Mouse (Mus musculus) inflammation-experienced regulatory T-cells, adult 6 months (primary cell): ENCODE measurements around the gene Tceanc. TPM values are rescaled to one million over a fixed set of nuclear protein-coding genes. Genes with fewer than 3 reads are reported as not detected.
A peak's percentile ranks its signal among the peaks of the same experiment; 100 is the strongest.

Experiments
- ATAC-seq: one replicate; pipeline ENCODE4 v1.8.0; 2017
- polyA plus RNA-seq, 3 experiments: library from polyadenylated mRNA; unstranded; fragments of 100-300 nt; shearing (Covaris generic); gene quantifications; one replicate each; pipeline ENCODE4 v1.2.1; 2017

Tceanc gene
- polyA plus RNA-seq, 3 experiments from 2014 or later = 6.7 to 8.6 (median 7.2) TPM

DNA sequence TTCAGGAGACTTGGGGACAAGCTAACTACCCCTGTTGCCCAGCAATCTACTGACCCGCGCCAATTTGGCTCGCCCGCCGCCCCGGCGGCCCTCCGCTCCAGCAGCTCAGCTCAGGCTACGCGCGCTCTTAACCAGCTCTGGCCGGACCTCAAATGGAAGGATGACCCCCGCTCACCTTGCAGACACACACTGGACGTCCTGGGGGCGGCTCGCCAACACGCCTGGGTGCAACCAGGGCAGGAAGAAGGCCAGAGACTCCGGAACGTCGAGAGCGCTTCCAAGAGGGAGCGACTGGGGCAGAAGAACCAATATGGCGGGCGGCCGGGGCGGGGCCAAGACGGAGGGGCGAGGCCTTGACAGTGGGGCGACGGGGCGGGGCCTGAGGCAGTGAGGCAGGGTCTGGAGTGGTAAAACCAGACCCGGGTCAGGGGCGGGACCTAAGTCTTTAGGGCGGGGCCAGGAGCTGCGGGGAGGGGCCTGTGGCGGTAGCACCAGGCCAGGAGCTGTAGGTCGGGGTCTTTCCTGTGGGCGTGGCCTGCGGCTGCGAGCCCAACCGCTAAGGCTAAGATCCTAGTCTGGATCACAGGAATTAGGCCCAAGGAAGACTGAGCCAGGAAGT, 38.9 kb downstream of the Tceanc start, which contains the start of gene Rab9:
Gene Rab9 (minus strand): TSS at position 503 of the 619 bp plus-strand sequence.
- peak; percentile 93 for ATAC-seq

DNA sequence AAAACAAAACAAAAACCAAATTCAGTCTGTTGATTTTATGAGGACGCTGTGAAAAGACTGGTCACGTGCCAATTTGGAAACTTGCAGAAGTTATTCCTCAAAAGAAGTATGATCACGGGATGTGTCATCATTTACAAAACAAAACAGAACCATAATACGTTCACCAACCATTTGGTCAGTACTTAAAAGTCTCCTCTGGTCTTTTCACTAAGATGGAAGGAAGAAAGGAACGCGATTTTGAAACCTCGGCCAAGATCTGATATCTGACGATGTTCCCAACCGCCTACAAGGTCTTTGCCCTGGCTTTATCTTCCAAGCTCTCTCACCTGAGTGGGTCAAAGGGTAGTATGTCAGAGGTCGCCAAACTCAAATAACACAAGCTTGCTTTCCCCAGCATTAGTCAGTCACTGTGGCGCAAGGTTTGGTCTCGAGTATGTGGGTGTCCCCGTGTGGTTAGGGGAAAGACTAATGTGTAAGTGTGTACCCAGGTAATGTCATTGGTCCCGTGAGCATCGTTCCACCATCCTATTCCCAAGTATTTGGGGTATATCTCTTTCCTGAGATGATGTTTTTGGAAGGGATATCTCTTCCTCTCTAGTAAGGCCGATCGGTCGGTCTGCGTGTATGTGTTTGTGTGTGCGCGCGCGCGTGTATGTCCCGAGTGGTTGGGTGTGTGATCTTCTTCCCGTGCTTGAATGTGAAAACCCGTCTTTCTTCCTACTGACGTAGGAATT, 39.6 kb downstream of the Tceanc start:
- ATAC-seq = peak; percentile 36

DNA sequence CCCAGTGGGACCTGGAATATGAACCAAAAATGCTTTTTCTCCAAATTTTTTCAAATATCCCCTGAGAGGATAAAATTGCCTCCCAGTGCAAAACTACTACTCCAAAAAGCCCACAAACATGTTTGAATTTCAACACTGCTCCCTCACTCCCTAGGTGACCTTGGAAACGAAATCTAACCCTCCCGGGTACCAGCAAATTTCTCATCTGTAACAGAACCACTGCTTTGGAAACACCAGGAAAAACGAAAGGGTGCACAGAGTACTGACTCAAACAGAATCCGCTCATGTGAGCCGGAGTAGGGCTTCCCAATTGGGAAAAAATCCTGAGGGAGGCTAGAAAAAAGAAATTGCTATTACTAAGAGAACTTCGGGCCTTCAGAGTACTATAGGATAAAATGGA, 41.0 kb downstream of the Tceanc start:
- no peak for ATAC-seq

DNA sequence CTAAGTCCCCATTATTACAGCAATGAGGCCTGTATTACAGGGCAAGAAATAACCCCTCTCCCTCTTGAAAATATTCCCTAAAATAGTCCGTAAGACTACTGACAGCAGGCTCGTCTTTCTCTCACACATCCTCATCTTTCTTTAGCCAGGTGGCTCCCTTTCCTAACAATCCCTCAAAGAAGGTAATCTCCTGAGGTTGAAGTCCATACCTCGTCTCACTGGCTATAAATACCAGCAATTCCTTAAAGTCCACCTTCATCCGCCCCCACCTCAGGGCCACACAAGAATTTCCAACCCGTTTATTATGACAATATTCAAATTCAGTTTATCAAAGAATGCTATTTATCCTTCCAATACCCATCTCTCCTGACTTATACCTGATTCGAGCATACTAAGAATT, 45.8 kb downstream of the Tceanc start:
- no peak for ATAC-seq

DNA sequence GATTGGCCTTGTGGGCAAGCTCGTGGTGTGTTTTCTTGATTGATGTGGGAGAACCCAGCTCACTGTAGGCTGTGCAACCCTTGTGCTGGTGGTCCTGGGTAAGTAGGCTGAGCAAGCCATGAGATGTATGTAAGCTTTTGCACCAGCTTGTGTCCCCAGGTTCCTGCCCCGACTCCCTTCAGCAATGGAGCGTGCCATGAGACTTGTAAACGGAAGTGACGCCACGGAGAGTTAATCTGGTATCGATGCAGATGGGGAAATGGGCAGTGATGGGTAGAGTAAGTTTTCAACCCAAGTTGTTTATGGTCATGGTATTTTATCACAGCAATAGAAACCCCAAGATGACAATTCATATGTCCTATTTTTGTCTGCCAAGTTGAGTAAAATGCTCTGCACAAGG, 50.0 kb downstream of the Tceanc start:
- ATAC-seq = no peak

DNA sequence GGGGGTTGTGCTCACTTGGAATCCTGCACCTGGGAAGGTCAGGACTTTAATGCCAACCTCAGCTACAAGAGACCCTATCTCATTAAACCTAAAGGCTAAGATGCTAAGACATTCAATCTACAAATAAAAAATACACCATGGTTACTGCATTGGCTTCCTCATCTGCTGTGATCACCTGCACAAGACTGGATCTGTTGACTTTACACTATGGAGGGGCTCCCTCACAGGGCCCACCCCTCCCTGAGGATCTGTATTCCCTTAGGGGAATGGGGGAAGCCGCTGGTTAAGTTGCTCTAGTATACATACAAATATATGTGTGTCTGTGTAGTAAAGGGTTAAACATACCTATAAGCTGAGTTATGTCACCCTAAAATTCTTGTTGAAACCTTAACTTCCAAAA, 62.8 kb downstream of the Tceanc start:
- ATAC-seq = no peak

DNA sequence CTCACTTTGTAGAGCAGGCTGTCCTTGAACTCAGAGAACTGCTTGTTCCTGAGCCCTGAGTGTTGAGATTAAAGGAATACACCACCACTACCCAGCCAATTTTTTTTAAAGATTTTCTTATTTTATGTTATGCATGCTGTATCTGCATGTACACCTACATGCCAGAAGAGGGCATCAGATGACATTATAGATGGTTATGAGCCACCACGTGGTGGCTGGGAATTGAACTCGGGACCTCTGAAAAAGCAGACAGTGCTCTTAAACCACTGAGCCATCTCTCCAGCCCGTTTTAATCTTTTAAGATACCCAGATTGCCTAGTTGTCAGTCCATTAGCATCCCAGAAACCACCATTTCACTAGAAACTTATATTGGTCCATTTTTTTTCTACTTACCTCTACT, 64.0 kb downstream of the Tceanc start:
- ATAC-seq = no peak

DNA sequence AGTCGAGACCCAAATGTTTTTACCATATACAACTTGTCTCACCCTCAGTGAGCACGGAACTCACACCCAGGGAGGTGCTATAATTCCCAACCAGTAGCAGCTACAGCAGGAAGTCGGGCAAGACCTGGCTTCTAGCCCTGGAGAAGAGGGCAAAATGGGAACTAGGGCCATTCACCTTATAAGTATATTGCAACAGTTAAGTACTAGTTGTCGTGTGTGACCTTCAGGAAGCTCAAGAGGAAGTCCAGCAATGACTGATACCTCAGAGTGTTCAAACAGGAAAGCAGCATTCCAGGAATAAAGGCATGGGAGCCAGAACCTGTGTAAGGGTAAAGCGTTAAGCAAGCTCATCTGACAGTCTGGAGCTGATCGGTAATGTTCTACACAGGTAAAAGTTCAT, 64.8 kb downstream of the Tceanc start:
- ATAC-seq = no peak

Other genes starting within 250 kb of the Tceanc start
- gene Trappc2, start 78.0 kb downstream of the Tceanc start, polyA plus RNA-seq = 10 to 100 TPM; 31.9 to 40.6 (median 34.5) TPM
- 1 to 10 TPM; 4.5 to 6.5 (median 5.2) TPM for gene Ofd1, start 77.9 kb downstream of the Tceanc start, polyA plus RNA-seq
- 10 to 100 TPM; 33.7 to 36.9 (median 33.7) TPM for gene Rab9, start 38.7 kb downstream of the Tceanc start, polyA plus RNA-seq
- not detected for gene Egfl6, start 67.2 kb upstream of the Tceanc start, polyA plus RNA-seq